Mouse (Mus musculus): Measurements from ENCODE around the gene Cd302. TPM values are rescaled to one million over a fixed set of nuclear protein-coding genes. Genes with fewer than 3 reads are reported as not detected.

Cd302 gene
- total and polyA plus RNA-seq, 3 experiments = not detected

- peak; percentile 77 for TF ChIP-seq MXI1 (IDR thresholded peaks at IDR 0.05; ENCODE audit: low read depth, low read length)
- no peak for TF ChIP-seq TBP (conservative IDR thresholded peaks at IDR 0.05; ENCODE audit: low read depth, low read length)
- no peak for TF ChIP-seq USF2 (conservative IDR thresholded peaks at IDR 0.05; ENCODE audit: low read depth, low read length)
- peak; percentile 85 for TF ChIP-seq ZMIZ1 (IDR thresholded peaks at IDR 0.05; ENCODE audit: low read depth, low read length)
- peak; percentile 20; the same call in 1 of the 2 replicates for TF ChIP-seq SMC3 (IDR thresholded peaks at IDR 0.05; ENCODE audit: low read depth, low read length)
- peak; percentile 41 for TF ChIP-seq RAD21 (IDR thresholded peaks at IDR 0.05; ENCODE audit: low read depth, low read length)
- TF ChIP-seq NRF1 (IDR thresholded peaks at IDR 0.05; ENCODE audit: low read depth, low read length) = peak; percentile 48
- TF ChIP-seq ZNF384 (IDR thresholded peaks at IDR 0.05; ENCODE audit: low read depth, low read length) = no peak
- TF ChIP-seq ELF1 (IDR thresholded peaks at IDR 0.05; ENCODE audit: low read depth, low read length) = peak; percentile 60
- no peak for TF ChIP-seq JUND (conservative IDR thresholded peaks at IDR 0.05; ENCODE audit: low read depth, low read length)
- TF ChIP-seq MAX (IDR thresholded peaks at IDR 0.05; ENCODE audit: low read length) = no peak
- no peak for TF ChIP-seq JUN (IDR thresholded peaks at IDR 0.05; ENCODE audit: insufficient read depth, low read depth, low read length)
- peak; percentile 39; the same call in 1 of the 2 replicates for TF ChIP-seq UBTF (IDR thresholded peaks at IDR 0.05; ENCODE audit: low read depth, low read length)
- no peak for TF ChIP-seq EP300 (IDR thresholded peaks at IDR 0.05; ENCODE audit: low read length)
- no peak for TF ChIP-seq MAFK (IDR thresholded peaks at IDR 0.05; ENCODE audit: insufficient replicate concordance, low read length)
- TF ChIP-seq KAT2A (IDR thresholded peaks at IDR 0.05; ENCODE audit: insufficient replicate concordance, low read length) = no peak
- peak; percentile 66 for TF ChIP-seq TCF12 (IDR thresholded peaks at IDR 0.05; ENCODE audit: low read depth, low read length)
Observed at GRCm38 (mm10) chr2:60209703-60210651, 74.3 kb downstream of the Cd302 start, which contains the start of the genes Baz2b and March7 (continued).

- Histone ChIP-seq H3K9ac (ENCODE audit: insufficient read depth, low read depth) (peak overlapping the region; percentile 75), H3K9me3 (replicated peaks; ENCODE audit: low read length) (no peaks in the 10 kb centered on the region), H3K79me2 (replicated peaks; ENCODE audit: control insufficient read depth, extremely low read depth, insufficient read depth, poor library complexity, severe bottlenecking) (peaks cover 44% of the 10 kb centered on the region), H3K27me3 (replicated peaks) (no peaks in the 10 kb centered on the region), H3K4me3 (replicated peaks in 1 of 3; ENCODE audit: low read depth in 2 of 3, low read length in 2 of 3, poor library complexity in 1 of 3) (peak overlapping the region; percentile 74 to 94 (median 74)), H3K4me2 (ENCODE audit: insufficient read depth, low read depth, poor library complexity, severe bottlenecking) (peak overlapping the region; percentile 82; the same call in 1 of the 2 replicates), H3K27ac (ENCODE audit: insufficient read depth, low read depth) (peak overlapping the region; percentile 33), H3K4me1 (ENCODE audit: control insufficient read depth in 1 of 2, insufficient read depth in 2 of 2) (peaks cover 15 to 44% of the 10 kb centered on the region in 2 experiments), H3K36me3 (replicated peaks in 1 of 2; ENCODE audit: control insufficient read depth in 1 of 2, insufficient read depth in 1 of 2, low read length in 1 of 2) (peaks cover 12 to 35% of the 10 kb centered on the region in 2 experiments)
- TF ChIP-seq ZNF384 (IDR thresholded peaks at IDR 0.05; ENCODE audit: low read depth, low read length) (peak; percentile 69), USF1 (IDR thresholded peaks at IDR 0.05; ENCODE audit: low read depth, low read length) (no peak), IRF4 (IDR thresholded peaks at IDR 0.05; ENCODE audit: low read depth, low read length) (no peak), SMC3 (IDR thresholded peaks at IDR 0.05; ENCODE audit: low read depth, low read length) (no peak), TCF12 (IDR thresholded peaks at IDR 0.05; ENCODE audit: low read depth, low read length) (no peak), CHD1 (IDR thresholded peaks at IDR 0.05; ENCODE audit: low read depth, low read length) (no peak; the same call in 1 of the 2 replicates)
- in situ Hi-C loops (cut with MboI; ENCODE audit: low pct_ligation_motif_present, low pct_unique_long_range_greater_than_20kb, low sequenced_read_pairs) = no loop called here
- DNase-seq (ENCODE audit: extremely low read depth) = peak; percentile 37
- dilution Hi-C loops (cut with MboI; ENCODE audit: extremely low pct_ligation_motif_present, extremely low pct_unique_long_range_greater_than_20kb, low sequenced_read_pairs) = no loop called here
Observed at GRCm38 (mm10) chr2:60209122-60209611, 75.1 kb downstream of the Cd302 start.

Data from CH12.LX (cell line).